Mouse (Mus musculus) embryo, embryonic 10 days (tissue): ENCODE results near the gene Lsamp.

Source experiments
- DNase-seq: peaks from one replicate; pipeline ENCODE4 v3.0.0-alpha.2; 2015; ENCODE audit warnings: low spot score

The Lsamp gene

DNA sequence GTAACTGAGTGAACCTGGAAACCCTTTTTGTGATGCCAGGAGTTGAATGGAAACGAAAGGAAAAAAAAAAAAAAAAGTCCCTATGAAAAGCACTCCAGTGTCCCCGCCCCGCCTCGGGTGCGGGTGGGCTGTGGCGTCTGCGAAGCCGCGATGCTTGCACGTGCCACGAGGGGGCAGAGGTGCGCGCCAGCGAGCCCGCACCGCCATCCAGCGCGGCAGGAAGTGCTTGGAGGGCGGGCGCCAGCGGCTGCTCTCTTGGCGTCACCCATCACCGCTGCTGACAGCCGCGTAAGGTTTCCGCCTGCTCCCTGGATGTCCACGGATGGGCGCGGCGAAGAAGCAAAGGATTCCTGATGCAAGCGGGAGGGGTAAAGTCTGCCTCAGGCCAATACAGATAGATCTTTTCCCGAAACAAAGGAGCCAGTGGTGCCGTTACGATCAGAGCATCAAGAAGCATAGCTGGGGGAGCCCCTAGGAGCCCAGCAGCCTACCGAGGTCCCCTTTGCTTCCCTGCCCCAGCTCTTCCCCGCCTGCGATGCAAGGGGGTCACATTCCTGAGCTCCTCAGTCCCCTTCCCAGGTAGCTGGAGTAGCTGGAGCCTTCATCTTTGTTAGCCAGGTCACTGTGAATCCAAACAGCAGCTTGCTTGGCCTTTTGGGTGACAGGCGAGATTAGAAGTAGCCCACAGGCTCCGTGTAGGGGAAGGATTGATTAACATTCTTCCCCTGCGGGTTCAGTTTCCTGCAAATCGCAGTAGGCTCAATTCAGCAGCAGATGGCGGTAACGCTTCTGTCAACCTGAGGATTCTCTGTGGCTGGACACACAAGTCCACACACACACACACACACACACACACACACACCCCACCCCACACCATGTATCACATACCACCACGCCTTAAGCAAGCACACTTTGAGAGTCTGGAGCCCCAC is 2206.2 kb downstream of the Lsamp start:
- DNase-seq: peak; percentile 94
